Mouse (Mus musculus): ENCODE data around the gene Rtbdn.

Gene Rtbdn

GRCm38 (mm10) chr8:84925557-84925956 lies 21.2 kb upstream of the Rtbdn start:
- DNase-seq: no peak

GRCm38 (mm10) chr8:84927513-84927912 lies 19.3 kb upstream of the Rtbdn start:
- DNase-seq: no peak

- peak; percentile 85 for DNase-seq
Measured at GRCm38 (mm10) chr8:84928456-84929306, 18.1 kb upstream of the Rtbdn start.

GRCm38 (mm10) chr8:84930582-84930981 lies 16.2 kb upstream of the Rtbdn start:
- DNase-seq: no peak

GRCm38 (mm10) chr8:84933767-84934559 lies 12.8 kb upstream of the Rtbdn start:
- DNase-seq: peak; percentile 65

GRCm38 (mm10) chr8:84934860-84935259 lies 11.9 kb upstream of the Rtbdn start:
- DNase-seq: peak; percentile 88

- DNase-seq: peak; percentile 78
Measured at GRCm38 (mm10) chr8:84935489-84935888, 11.3 kb upstream of the Rtbdn start.

- peak; percentile 68 for DNase-seq
Measured at GRCm38 (mm10) chr8:84936041-84936961, 10.5 kb upstream of the Rtbdn start.

GRCm38 (mm10) chr8:84936962-84937546 lies 9.7 kb upstream of the Rtbdn start, which contains the start of gene Mast1:
Mast1 (minus strand) TSS chr8:84937359.
- DNase-seq: peak; percentile 82

GRCm38 (mm10) chr8:84937620-84938485 lies 8.9 kb upstream of the Rtbdn start:
- DNase-seq: peak; percentile 66

GRCm38 (mm10) chr8:84943699-84944098 lies 3.1 kb upstream of the Rtbdn start:
- no peak for DNase-seq

GRCm38 (mm10) chr8:84944478-84945160 lies 2.2 kb upstream of the Rtbdn start:
- peak; percentile 81 for DNase-seq

- peak; percentile 73 for DNase-seq
Measured at GRCm38 (mm10) chr8:84945235-84945632, 1.6 kb upstream of the Rtbdn start.

- peak; percentile 78 for DNase-seq
Measured at GRCm38 (mm10) chr8:84945633-84946527, 911 bp upstream of the Rtbdn start.

GRCm38 (mm10) chr8:84947241-84947545 lies 402 bp downstream of the Rtbdn start:
- DNase-seq: no peak

- DNase-seq: no peak
Measured at GRCm38 (mm10) chr8:84949753-84950152, 3.0 kb downstream of the Rtbdn start.

GRCm38 (mm10) chr8:84952612-84953255 lies 5.9 kb downstream of the Rtbdn start:
- DNase-seq: no peak

GRCm38 (mm10) chr8:84956768-84957167 lies 10.0 kb downstream of the Rtbdn start:
- peak; percentile 90 for DNase-seq

- no peak for DNase-seq
Measured at GRCm38 (mm10) chr8:84959811-84960210, 13.0 kb downstream of the Rtbdn start.

Measured in cerebellum, adult 9-10 months (tissue).